Mouse (Mus musculus): Measurements from ENCODE around the gene Siae. TPM values are rescaled to one million over a fixed set of nuclear protein-coding genes. Genes with fewer than 3 reads are reported as not detected.

The Siae gene
- polyA plus RNA-seq, 1 experiment from 2014 or later, result 25.0 TPM

DNA sequence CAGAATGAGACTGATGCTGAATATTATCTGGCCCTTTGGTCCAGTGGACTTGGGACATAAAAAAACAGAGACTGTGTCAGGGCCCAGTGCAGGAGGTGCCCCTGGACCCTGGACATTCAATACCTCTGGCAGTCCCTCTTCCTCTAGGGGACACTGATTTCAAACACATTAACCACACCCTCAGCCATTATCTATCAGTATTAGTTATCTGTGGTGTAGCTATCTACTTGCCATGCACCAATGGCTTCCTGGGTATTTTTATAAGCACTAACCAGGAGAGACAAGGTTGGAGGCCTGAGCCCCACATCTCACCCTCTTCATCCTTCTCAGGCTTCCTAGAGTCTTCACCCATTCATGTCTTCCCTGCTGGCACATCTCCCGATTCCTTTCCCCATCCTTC is 5.1 kb upstream of the Siae start:
- H3K27ac ChIP-seq, result no peak overlapping the region
- WGBS (ENCODE audit: missing documents), result 89% methylated on average over 1 of the region's 1 CpGs
- no peaks in the 10 kb centered on the region for H3K79me2 ChIP-seq (ENCODE audit: inconsistent target)
- H3K4me3 ChIP-seq (ENCODE audit: inconsistent target), result no peak overlapping the region
- no peaks in the 10 kb centered on the region for H3K36me3 ChIP-seq (ENCODE audit: inconsistent target)

DNA sequence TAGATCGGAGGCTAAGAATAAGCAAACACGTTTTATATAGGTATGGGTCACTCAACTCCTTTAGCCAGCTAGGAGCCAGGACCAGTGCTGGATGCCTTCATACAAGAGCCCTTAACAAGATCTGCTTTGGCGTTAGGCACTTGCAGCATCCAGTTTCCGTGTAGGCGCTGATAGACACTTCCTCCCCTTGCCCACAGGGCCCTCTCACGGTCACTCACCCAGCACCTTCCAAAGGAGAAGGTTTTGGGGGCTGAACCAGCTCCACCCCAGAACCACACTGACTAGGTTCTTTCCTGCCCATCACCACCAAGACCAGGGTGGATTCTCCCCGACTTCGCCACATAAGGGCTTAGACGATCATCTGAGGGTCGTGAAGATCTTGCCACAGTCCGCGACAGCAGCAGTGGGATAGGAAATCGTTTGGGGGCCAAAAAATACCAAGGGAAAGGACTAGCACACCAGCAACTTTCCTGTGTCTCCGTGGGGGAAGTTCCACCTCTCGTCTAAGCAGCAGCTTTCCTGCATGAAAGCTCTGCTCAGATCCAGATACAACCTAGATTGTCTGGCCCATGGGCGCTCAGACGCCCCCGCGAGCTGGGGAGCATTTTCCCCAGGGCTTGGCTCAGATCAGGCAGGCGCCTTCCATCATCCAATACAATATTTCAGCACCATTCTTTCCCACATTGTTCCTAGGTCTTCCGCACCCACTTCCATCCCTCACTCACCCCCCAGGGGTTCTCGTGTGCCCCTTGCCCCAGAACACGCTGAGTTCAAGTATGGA is 3.6 kb upstream of the Siae start:
- Histone ChIP-seq H3K4me3 (ENCODE audit: inconsistent target) (no peak overlapping the region), H3K27ac (no peak overlapping the region), H3K36me3 (ENCODE audit: inconsistent target) (no peaks in the 10 kb centered on the region), H3K79me2 (ENCODE audit: inconsistent target) (no peaks in the 10 kb centered on the region)
- WGBS (ENCODE audit: missing documents), result 4% methylated on average over 23 of the region's 23 CpGs

DNA sequence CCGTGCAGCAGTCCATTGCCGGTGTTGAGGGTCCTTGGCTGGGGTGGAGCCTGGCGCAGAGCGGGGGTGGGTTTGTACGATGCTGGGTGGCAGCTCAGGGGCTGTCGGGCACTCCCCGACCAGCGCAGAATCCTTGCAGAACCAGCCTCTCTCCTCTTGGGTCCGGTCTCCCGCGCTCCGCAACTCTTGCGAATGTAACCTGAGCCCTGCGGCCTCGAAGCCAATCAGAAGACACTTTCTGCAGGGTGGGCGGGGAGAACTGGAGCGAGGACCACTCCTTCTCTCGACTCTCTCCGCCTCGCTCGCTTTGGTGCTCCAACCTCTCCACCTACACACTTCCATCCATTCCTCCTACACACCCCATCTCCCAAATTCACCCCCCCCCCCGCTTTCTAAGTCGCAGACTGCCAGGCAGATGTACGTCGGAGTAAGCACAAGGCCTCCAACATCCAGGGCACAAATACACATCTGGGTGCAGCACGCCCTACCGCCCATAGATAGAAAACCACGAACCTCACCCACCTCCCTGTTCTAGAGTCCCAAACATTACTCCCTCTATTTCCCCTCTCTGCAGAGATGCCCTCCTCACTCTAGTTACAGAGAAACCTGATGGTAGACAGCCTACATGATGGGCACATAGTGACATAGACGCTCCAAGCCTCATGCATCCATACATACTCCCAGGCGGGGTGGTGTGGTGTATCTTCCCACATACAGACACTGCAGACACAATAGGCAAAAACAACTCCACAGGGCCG is 2.8 kb upstream of the Siae start, which contains the start of gene Nrgn:
TSS of gene Nrgn (minus strand) at position 369 of the 758 bp plus-strand sequence.
- Histone ChIP-seq H3K27ac (no peak within 1 kb of the TSS), H3K36me3 (ENCODE audit: inconsistent target) (no peaks in the 10 kb centered on the region), H3K79me2 (ENCODE audit: inconsistent target) (no peaks in the 10 kb centered on the region), H3K4me3 (ENCODE audit: inconsistent target) (no peak within 1 kb of the TSS)
- WGBS (ENCODE audit: missing documents), result 11% methylated on average over 25 of the region's 31 CpGs

DNA sequence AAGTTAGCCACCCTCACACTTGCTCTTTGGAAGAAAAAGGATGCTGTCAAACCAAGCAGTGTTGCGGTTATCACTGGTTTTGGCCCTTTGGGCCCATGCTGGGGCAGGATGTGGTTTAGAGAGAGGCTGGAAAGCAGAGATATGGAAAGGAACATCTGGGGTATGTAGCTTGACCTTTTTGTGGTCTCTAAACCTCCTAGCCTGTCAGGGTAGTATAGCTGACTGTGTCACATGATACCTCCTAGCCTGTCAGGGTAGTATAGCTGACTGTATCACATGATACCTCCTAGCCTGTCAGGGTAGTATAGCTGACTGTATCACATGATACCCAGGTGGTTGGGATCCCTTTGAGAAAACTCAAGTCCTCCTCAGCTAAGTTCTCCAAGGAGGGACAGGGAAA is 1.2 kb upstream of the Siae start:
- no peaks in the 10 kb centered on the region for H3K36me3 ChIP-seq (ENCODE audit: inconsistent target)
- 7% methylated on average over 1 of the region's 1 CpGs for WGBS (ENCODE audit: missing documents)
- H3K79me2 ChIP-seq (ENCODE audit: inconsistent target), result no peaks in the 10 kb centered on the region
- H3K27ac ChIP-seq, result no peak overlapping the region
- H3K4me3 ChIP-seq (ENCODE audit: inconsistent target), result no peak overlapping the region

DNA sequence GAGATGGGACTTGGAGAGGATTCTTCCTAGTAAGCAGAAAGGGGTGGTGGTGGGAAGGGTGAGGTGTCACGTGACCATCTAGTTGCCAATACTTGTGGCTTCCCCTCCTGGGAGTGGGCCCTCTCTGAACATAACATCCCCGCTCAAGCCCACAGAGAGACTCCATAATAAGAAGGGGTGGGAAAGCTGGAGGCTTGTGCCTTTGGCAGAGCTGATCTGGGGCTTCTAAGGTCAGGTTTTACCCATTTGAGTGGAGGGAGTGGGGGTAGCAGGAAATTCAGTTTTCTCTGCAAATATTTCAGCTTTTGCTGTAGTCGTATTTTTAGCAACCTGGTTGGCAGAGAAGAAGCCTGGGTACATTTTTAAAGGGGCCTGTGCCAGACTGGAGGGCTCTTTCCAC is 868 bp downstream of the Siae start:
- Histone ChIP-seq H3K27ac (no peak overlapping the region), H3K36me3 (ENCODE audit: inconsistent target) (no peaks in the 10 kb centered on the region), H3K4me3 (ENCODE audit: inconsistent target) (no peak overlapping the region), H3K79me2 (ENCODE audit: inconsistent target) (no peaks in the 10 kb centered on the region)
- WGBS (ENCODE audit: missing documents), result 34% methylated on average over 3 of the region's 3 CpGs

DNA sequence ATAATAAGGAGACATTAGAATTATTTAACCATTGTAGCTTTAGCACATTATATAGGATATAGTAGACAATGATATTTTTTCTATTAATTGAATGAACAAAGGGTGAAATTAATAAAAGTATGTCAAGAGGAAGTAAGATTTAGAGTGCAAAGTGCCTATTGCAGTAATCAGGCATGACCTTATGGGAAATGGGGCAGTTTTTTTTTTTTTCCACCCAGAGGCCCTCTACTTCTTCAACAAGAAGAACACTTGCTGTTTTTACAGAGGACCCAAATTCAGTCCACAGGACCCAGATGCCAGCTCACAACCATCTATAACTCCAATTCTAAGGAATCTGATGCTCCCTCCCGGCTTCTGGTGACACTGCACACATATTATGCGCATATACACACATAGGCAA is 5.1 kb downstream of the Siae start:
- no peaks in the 10 kb centered on the region for H3K36me3 ChIP-seq (ENCODE audit: inconsistent target)
- H3K79me2 ChIP-seq (ENCODE audit: inconsistent target), result no peaks in the 10 kb centered on the region
- no peak overlapping the region for H3K27ac ChIP-seq
- H3K4me3 ChIP-seq (ENCODE audit: inconsistent target), result no peak overlapping the region
- 94% methylated on average over 2 of the region's 2 CpGs for WGBS (ENCODE audit: missing documents)

DNA sequence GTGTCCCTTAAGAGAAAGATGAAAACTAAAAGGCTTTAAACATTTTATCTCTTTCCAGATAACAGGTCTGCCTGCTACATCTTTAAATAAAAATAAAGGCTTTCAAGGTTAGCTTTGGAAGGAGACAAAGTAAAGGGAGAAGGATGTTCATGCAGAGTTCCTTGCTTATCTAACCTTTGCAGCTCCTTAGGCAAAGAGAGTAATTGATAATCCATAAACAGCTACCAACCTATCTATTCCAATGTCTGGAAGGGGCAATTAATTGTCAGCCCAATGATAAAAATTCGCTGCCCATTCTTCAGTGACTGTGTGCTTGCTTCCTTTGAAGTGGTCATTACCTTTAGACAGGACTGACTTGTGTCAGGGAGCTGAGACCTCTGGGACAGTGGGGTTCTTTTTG is 8.3 kb downstream of the Siae start:
- no peaks in the 10 kb centered on the region for H3K36me3 ChIP-seq (ENCODE audit: inconsistent target)
- 58% methylated on average over 1 of the region's 1 CpGs for WGBS (ENCODE audit: missing documents)
- no peak overlapping the region for H3K4me3 ChIP-seq (ENCODE audit: inconsistent target)
- H3K79me2 ChIP-seq (ENCODE audit: inconsistent target), result no peaks in the 10 kb centered on the region
- H3K27ac ChIP-seq, result no peak overlapping the region

DNA sequence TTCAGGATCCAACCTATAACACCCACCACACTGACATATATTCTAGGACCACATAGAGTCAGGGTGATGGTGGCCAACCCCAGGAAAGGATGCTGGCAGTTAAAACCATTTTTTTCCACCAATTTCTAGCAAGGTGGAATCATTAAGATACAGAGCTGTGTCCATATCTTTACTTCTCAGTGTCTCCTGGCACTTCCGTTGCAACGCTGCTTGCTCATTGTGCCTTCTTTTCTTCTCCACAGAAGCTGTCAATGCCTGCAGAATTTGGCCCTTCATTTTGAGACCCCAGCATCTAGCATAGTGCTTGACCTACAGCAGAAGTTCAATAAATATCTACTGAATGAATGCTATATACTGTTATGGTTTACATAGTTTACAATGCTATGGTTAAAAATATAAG is 11.5 kb downstream of the Siae start:
- no peak overlapping the region for H3K27ac ChIP-seq
- WGBS (ENCODE audit: missing documents), result 59% methylated on average over 2 of the region's 2 CpGs
- H3K4me3 ChIP-seq (ENCODE audit: inconsistent target), result no peak overlapping the region
- no peaks in the 10 kb centered on the region for H3K79me2 ChIP-seq (ENCODE audit: inconsistent target)
- H3K36me3 ChIP-seq (ENCODE audit: inconsistent target), result no peaks in the 10 kb centered on the region

DNA sequence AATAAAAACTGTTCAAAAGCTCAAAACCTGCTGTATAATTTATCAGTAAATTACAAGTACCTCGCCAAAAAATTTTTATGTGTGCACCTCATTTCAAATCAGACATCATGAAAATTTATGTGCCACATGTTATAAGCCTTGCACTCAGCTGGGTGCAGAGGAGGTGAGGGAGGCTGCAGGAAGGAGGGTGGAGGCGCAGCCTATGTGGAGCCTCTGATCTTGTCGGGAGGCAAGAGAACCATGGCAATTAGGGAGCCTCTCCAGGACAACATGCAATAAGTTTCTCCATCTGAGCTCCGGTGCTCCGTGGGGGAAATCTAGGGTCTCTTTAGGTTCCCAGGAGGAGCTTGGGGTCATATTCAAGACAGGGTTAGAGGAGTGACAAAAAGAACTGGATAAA is 12.0 kb downstream of the Siae start:
- H3K27ac ChIP-seq, result no peak overlapping the region
- H3K36me3 ChIP-seq (ENCODE audit: inconsistent target), result no peaks in the 10 kb centered on the region
- no peaks in the 10 kb centered on the region for H3K79me2 ChIP-seq (ENCODE audit: inconsistent target)
- no peak overlapping the region for H3K4me3 ChIP-seq (ENCODE audit: inconsistent target)
- 26% methylated on average over 5 of the region's 5 CpGs for WGBS (ENCODE audit: missing documents)

DNA sequence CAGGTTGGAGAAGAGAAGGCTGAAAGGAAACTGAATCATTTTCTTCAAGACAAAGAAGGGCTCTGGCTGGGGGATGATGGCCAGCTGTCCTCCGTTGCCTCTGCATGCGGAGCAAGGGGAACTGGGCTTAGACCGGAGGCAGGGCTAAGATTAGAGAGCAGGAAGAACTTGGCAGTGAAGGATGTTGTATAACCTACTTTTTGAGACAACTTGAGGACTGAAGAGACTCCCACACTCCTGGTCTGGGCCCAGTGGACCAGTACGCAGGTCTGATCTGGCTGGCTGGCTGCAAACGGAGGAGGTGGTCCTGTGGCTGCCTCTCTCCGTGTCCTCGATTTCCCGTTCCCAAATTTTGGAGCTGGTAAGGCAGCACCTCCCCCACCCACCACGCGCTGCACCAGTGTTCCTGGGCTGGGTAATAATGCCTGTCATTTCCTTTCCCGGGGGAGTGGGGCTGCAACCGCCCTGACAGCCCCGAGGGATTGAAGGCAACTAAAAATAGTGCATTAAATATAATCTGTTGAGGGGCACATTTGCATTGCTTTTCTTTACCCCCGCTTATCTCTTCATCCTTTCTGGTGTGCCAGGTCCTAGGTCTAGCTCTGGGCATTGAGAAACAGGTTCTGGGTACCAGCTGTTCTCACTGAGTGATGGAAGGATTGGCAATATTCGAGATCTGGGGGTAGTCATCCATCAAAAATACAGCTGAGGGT is 12.6 kb downstream of the Siae start:
- no peak overlapping the region for H3K4me3 ChIP-seq (ENCODE audit: inconsistent target)
- WGBS (ENCODE audit: missing documents), result 7% methylated on average over 15 of the region's 15 CpGs
- H3K36me3 ChIP-seq (ENCODE audit: inconsistent target), result no peaks in the 10 kb centered on the region
- H3K79me2 ChIP-seq (ENCODE audit: inconsistent target), result no peaks in the 10 kb centered on the region
- H3K27ac ChIP-seq, result no peak overlapping the region

DNA sequence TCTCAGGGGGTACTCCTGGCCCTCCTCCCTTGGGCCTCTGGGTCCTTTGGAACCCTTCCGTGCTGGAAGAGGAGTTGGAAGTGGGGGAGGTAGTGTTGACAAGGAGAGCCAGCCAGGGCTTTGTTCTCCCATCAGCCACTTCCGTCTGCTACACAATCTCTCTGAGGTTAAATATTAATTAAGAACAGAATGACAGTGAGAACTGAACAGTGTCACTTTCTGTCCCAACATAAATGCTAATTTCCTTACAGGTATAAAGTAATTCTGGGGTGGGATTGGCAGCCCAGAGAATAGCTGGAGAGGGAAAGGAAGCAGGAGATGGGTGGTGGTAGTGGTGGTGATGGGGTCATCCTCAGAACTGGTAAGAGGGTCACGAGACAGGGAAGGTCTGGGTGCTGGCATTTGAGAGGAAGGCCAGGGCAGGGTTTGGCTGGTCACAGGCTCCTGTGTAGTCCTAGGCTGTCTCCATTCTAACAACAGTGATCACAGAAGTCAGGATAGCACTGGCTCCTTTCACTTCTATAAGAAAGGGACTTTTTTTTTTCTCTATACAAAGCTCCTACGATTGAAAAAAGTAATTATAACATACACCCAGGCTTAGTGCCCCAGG is 13.2 kb downstream of the Siae start:
- Histone ChIP-seq H3K36me3 (ENCODE audit: inconsistent target) (no peaks in the 10 kb centered on the region), H3K27ac (no peak overlapping the region), H3K4me3 (ENCODE audit: inconsistent target) (no peak overlapping the region), H3K79me2 (ENCODE audit: inconsistent target) (no peaks in the 10 kb centered on the region)
- WGBS (ENCODE audit: missing documents), result 38% methylated on average over 4 of the region's 4 CpGs

DNA sequence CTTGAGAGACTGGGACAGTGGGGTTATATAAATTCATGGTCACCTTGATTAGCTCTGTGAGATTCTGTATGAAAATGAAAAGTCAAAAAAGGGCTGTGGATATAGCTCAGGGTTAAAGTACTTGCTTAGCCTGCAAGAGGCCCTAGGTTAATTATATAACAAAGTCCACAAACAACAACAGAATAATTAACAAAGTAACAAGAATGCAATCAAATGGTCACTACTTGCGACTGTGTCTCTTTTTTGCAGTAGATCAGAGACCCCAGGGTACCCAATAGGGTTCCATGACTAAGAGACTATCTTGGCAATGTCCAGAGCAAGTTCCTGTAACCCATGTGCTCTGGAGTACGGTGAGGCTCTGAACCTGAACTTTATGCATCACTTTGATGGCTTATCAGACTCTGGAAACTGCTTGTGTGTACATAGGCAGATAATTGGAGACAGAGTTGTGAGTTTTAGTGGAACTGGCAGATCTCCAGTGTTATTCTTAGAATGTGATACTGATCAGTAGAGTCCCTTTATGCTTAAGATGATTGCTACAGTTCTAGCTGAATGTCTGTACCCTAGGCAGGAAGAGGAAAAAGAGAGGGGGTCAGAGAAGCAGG is 13.8 kb downstream of the Siae start:
- WGBS (ENCODE audit: missing documents), result 63% methylated on average over 2 of the region's 2 CpGs
- Histone ChIP-seq H3K79me2 (ENCODE audit: inconsistent target) (no peaks in the 10 kb centered on the region), H3K36me3 (ENCODE audit: inconsistent target) (no peaks in the 10 kb centered on the region), H3K27ac (no peak overlapping the region), H3K4me3 (ENCODE audit: inconsistent target) (no peak overlapping the region)

DNA sequence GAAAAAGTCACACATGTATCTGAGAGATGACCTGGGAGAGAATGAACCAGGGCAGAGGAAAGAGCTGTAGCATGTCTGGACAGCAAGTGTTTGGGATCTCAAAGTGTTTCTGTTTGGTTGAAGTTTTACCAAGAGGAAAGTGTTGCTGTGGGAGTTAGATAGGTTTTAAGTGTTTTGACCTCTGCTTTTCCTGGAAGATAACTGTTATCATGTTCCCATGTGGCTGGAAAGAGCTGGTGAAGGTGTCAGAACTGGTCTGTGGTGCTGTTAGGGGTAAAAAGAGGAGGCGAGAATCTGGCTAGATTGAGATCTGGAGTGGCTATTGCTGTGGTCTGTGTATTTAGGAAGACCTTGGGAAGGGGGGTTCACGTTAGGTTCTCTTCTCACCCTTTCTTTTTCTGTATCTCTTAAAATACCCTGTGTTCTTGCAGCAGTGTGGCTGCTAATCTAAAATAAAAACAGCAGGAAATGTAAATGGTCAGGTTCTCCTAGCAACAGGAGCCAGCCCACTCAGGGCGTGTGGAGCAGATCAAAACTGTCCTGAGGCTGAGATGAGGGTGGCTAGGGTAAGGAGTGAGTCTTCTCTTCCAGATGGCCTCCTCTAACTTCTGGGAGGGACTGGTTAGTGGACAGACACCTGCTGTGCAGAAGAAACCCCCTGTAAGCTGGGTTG is 16.8 kb downstream of the Siae start:
- Histone ChIP-seq H3K27ac (no peak overlapping the region), H3K79me2 (ENCODE audit: inconsistent target) (no peaks in the 10 kb centered on the region), H3K36me3 (ENCODE audit: inconsistent target) (no peaks in the 10 kb centered on the region), H3K4me3 (ENCODE audit: inconsistent target) (no peak overlapping the region)
- 42% methylated on average over 3 of the region's 3 CpGs for WGBS (ENCODE audit: missing documents)

DNA sequence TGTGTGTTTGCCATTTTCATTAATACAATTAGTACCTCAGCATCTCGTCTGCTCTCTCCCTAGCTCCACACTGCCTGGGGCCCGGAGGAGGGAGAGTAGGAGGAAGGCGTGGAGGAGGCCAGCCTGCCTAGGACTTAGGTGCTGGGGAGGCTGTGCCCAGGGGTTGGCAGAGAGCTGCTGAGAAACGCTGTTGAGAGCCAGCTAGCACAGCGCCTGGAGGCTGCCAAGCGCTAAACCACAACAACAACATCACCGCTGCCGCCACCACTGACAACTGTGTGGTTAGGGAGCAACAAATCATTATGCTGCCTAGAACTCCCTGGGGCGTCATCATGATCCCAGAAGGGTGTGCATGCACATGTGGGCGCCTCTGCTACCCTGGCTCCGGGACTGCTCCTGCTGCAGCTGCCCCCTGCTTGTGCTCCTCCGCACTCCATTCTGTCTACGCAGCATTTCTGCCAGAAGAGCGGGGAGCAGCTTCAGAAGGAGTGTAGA is 21.0 kb downstream of the Siae start:
- H3K27ac ChIP-seq, result no peak overlapping the region
- H3K4me3 ChIP-seq (ENCODE audit: inconsistent target), result no peak overlapping the region
- no peaks in the 10 kb centered on the region for H3K79me2 ChIP-seq (ENCODE audit: inconsistent target)
- no peaks in the 10 kb centered on the region for H3K36me3 ChIP-seq (ENCODE audit: inconsistent target)
- 17% methylated on average over 14 of the region's 14 CpGs for WGBS (ENCODE audit: missing documents)
